Mouse (Mus musculus): Measurements from ENCODE around the gene Olfml2b. TPM values are rescaled to one million over a fixed set of nuclear protein-coding genes. Genes with fewer than 3 reads are reported as not detected.

The Olfml2b gene
- total and polyA plus RNA-seq, 3 experiments, result 0.05 TPM; not detected in 2

- H3K4me1 ChIP-seq (ENCODE audit: insufficient read depth, low read depth, low read length), result no peaks in the 10 kb centered on the region
- H3K36me3 ChIP-seq (replicated peaks), result no peaks in the 10 kb centered on the region
- H3K4me3 ChIP-seq (ENCODE audit: low read depth, low read length), result no peak overlapping the region
- H3K27me3 ChIP-seq (ENCODE audit: insufficient read depth, low read length), result peaks cover 39% of the 10 kb centered on the region
- H3K9me3 ChIP-seq (replicated peaks), result no peaks in the 10 kb centered on the region
- no peak for DNase-seq (ENCODE audit: low spot score)
- ATAC-seq (ENCODE audit: extremely low read depth, insufficient number of reproducible peaks, low FRiP score, poor library complexity, severe bottlenecking), result no peak
- TF ChIP-seq GATA2 (IDR thresholded peaks at IDR 0.05; ENCODE audit: borderline replicate concordance, low read depth, low read length) (no peak), TAL1 (conservative IDR thresholded peaks at IDR 0.05; ENCODE audit: low read depth, low read length) (no peak), GATA1 (IDR thresholded peaks at IDR 0.05; ENCODE audit: borderline replicate concordance, low read length) (no peak), CTCF (IDR thresholded peaks at IDR 0.05; ENCODE audit: low read depth, low read length) (no peak), POLR2AphosphoS5 (IDR thresholded peaks at IDR 0.05; ENCODE audit: insufficient replicate concordance, low read depth, low read length) (no peak)
Measured at GRCm38 (mm10) chr1:170679624-170680023, 35.3 kb downstream of the Olfml2b start.

- H3K9me3 ChIP-seq (replicated peaks), result no peaks in the 10 kb centered on the region
- H3K27me3 ChIP-seq (ENCODE audit: insufficient read depth, low read length), result peaks cover 35% of the 10 kb centered on the region
- H3K36me3 ChIP-seq (replicated peaks), result no peaks in the 10 kb centered on the region
- TF ChIP-seq GATA2 (IDR thresholded peaks at IDR 0.05; ENCODE audit: borderline replicate concordance, low read depth, low read length), result no peak
- TF ChIP-seq POLR2AphosphoS5 (IDR thresholded peaks at IDR 0.05; ENCODE audit: insufficient replicate concordance, low read depth, low read length), result no peak
- ATAC-seq (ENCODE audit: extremely low read depth, insufficient number of reproducible peaks, low FRiP score, poor library complexity, severe bottlenecking), result no peak
- H3K4me1 ChIP-seq (ENCODE audit: insufficient read depth, low read depth, low read length), result no peaks in the 10 kb centered on the region
- DNase-seq (ENCODE audit: low spot score), result no peak
- no peak overlapping the region for H3K4me3 ChIP-seq (ENCODE audit: low read depth, low read length)
Measured at GRCm38 (mm10) chr1:170683863-170684262, 39.5 kb downstream of the Olfml2b start.

- Histone ChIP-seq H3K27me3 (ENCODE audit: insufficient read depth, low read length) (peaks cover 15% of the 10 kb centered on the region), H3K4me1 (ENCODE audit: insufficient read depth, low read depth, low read length) (no peaks in the 10 kb centered on the region), H3K36me3 (replicated peaks) (no peaks in the 10 kb centered on the region), H3K9me3 (replicated peaks) (no peaks in the 10 kb centered on the region), H3K4me3 (ENCODE audit: low read depth, low read length) (no peak overlapping the region)
- no peak for ATAC-seq (ENCODE audit: extremely low read depth, insufficient number of reproducible peaks, low FRiP score, poor library complexity, severe bottlenecking)
- no peak for TF ChIP-seq GATA1 (IDR thresholded peaks at IDR 0.05; ENCODE audit: borderline replicate concordance, low read length)
- no peak for TF ChIP-seq POLR2AphosphoS5 (IDR thresholded peaks at IDR 0.05; ENCODE audit: insufficient replicate concordance, low read depth, low read length)
- TF ChIP-seq TAL1 (conservative IDR thresholded peaks at IDR 0.05; ENCODE audit: low read depth, low read length), result no peak
- TF ChIP-seq CTCF (IDR thresholded peaks at IDR 0.05; ENCODE audit: low read depth, low read length), result no peak
- no peak for TF ChIP-seq GATA2 (IDR thresholded peaks at IDR 0.05; ENCODE audit: borderline replicate concordance, low read depth, low read length)
- no peak for DNase-seq (ENCODE audit: low spot score)
Measured at GRCm38 (mm10) chr1:170689773-170690172, 45.4 kb downstream of the Olfml2b start.

GRCm38 (mm10) chr1:170691301-170691700, 47.0 kb downstream of the Olfml2b start:
- H3K36me3 ChIP-seq (replicated peaks), result no peaks in the 10 kb centered on the region
- TF ChIP-seq CTCF (IDR thresholded peaks at IDR 0.05; ENCODE audit: low read depth, low read length) (no peak), GATA1 (IDR thresholded peaks at IDR 0.05; ENCODE audit: borderline replicate concordance, low read length) (no peak), POLR2AphosphoS5 (IDR thresholded peaks at IDR 0.05; ENCODE audit: insufficient replicate concordance, low read depth, low read length) (no peak), GATA2 (IDR thresholded peaks at IDR 0.05; ENCODE audit: borderline replicate concordance, low read depth, low read length) (no peak), TAL1 (conservative IDR thresholded peaks at IDR 0.05; ENCODE audit: low read depth, low read length) (no peak)
- no peaks in the 10 kb centered on the region for H3K4me1 ChIP-seq (ENCODE audit: insufficient read depth, low read depth, low read length)
- DNase-seq (ENCODE audit: low spot score), result no peak
- peaks cover 10% of the 10 kb centered on the region for H3K27me3 ChIP-seq (ENCODE audit: insufficient read depth, low read length)
- no peak overlapping the region for H3K4me3 ChIP-seq (ENCODE audit: low read depth, low read length)
- no peak for ATAC-seq (ENCODE audit: extremely low read depth, insufficient number of reproducible peaks, low FRiP score, poor library complexity, severe bottlenecking)
- H3K9me3 ChIP-seq (replicated peaks), result no peaks in the 10 kb centered on the region

- H3K4me3 ChIP-seq (ENCODE audit: low read depth, low read length), result no peak overlapping the region
- no peaks in the 10 kb centered on the region for H3K4me1 ChIP-seq (ENCODE audit: insufficient read depth, low read depth, low read length)
- TF ChIP-seq GATA1 (IDR thresholded peaks at IDR 0.05; ENCODE audit: borderline replicate concordance, low read length), result no peak
- DNase-seq (ENCODE audit: low spot score), result no peak
- H3K27me3 ChIP-seq (ENCODE audit: insufficient read depth, low read length), result peaks cover 4% of the 10 kb centered on the region; the same call in 1 of the 2 replicates
- no peak for ATAC-seq (ENCODE audit: extremely low read depth, insufficient number of reproducible peaks, low FRiP score, poor library complexity, severe bottlenecking)
- no peaks in the 10 kb centered on the region for H3K36me3 ChIP-seq (replicated peaks)
- H3K9me3 ChIP-seq (replicated peaks), result no peaks in the 10 kb centered on the region
Measured at GRCm38 (mm10) chr1:170694821-170695291, 50.5 kb downstream of the Olfml2b start.

- ATAC-seq (ENCODE audit: extremely low read depth, insufficient number of reproducible peaks, low FRiP score, poor library complexity, severe bottlenecking), result no peak
- Histone ChIP-seq H3K27me3 (ENCODE audit: insufficient read depth, low read length) (peaks cover 4% of the 10 kb centered on the region; the same call in 1 of the 2 replicates), H3K4me3 (ENCODE audit: low read depth, low read length) (no peak overlapping the region), H3K9me3 (replicated peaks) (no peaks in the 10 kb centered on the region), H3K36me3 (replicated peaks) (no peaks in the 10 kb centered on the region), H3K4me1 (ENCODE audit: insufficient read depth, low read depth, low read length) (no peaks in the 10 kb centered on the region)
- DNase-seq (ENCODE audit: low spot score), result no peak
- no peak for TF ChIP-seq GATA1 (IDR thresholded peaks at IDR 0.05; ENCODE audit: borderline replicate concordance, low read length)
- TF ChIP-seq GATA2 (IDR thresholded peaks at IDR 0.05; ENCODE audit: borderline replicate concordance, low read depth, low read length), result no peak
- no peak for TF ChIP-seq POLR2AphosphoS5 (IDR thresholded peaks at IDR 0.05; ENCODE audit: insufficient replicate concordance, low read depth, low read length)
- TF ChIP-seq CTCF (IDR thresholded peaks at IDR 0.05; ENCODE audit: low read depth, low read length), result no peak
- no peak for TF ChIP-seq TAL1 (conservative IDR thresholded peaks at IDR 0.05; ENCODE audit: low read depth, low read length)
Measured at GRCm38 (mm10) chr1:170695326-170695725, 51.0 kb downstream of the Olfml2b start.

GRCm38 (mm10) chr1:170696996-170697395, 52.7 kb downstream of the Olfml2b start:
- DNase-seq (ENCODE audit: low spot score) (no peak), ATAC-seq (ENCODE audit: extremely low read depth, insufficient number of reproducible peaks, low FRiP score, poor library complexity, severe bottlenecking) (no peak)
- no peaks in the 10 kb centered on the region for H3K4me1 ChIP-seq (ENCODE audit: insufficient read depth, low read depth, low read length)
- H3K9me3 ChIP-seq (replicated peaks), result no peaks in the 10 kb centered on the region
- peaks cover 4% of the 10 kb centered on the region; the same call in 1 of the 2 replicates for H3K27me3 ChIP-seq (ENCODE audit: insufficient read depth, low read length)
- TF ChIP-seq POLR2AphosphoS5 (IDR thresholded peaks at IDR 0.05; ENCODE audit: insufficient replicate concordance, low read depth, low read length), result no peak
- TF ChIP-seq CTCF (IDR thresholded peaks at IDR 0.05; ENCODE audit: low read depth, low read length), result no peak
- no peak for TF ChIP-seq GATA1 (IDR thresholded peaks at IDR 0.05; ENCODE audit: borderline replicate concordance, low read length)
- TF ChIP-seq GATA2 (IDR thresholded peaks at IDR 0.05; ENCODE audit: borderline replicate concordance, low read depth, low read length), result no peak
- no peak for TF ChIP-seq TAL1 (conservative IDR thresholded peaks at IDR 0.05; ENCODE audit: low read depth, low read length)
- no peak overlapping the region for H3K4me3 ChIP-seq (ENCODE audit: low read depth, low read length)
- no peaks in the 10 kb centered on the region for H3K36me3 ChIP-seq (replicated peaks)
